Mouse (Mus musculus) kidney, adult 8-10 months (tissue): ENCODE measurements around the gene Rtp1.

ENCODE experiments used
- DNase-seq, 2 experiments: peaks; one replicate each; pipeline ENCODE4 v3.0.0; 2022

Gene Rtp1

DNA sequence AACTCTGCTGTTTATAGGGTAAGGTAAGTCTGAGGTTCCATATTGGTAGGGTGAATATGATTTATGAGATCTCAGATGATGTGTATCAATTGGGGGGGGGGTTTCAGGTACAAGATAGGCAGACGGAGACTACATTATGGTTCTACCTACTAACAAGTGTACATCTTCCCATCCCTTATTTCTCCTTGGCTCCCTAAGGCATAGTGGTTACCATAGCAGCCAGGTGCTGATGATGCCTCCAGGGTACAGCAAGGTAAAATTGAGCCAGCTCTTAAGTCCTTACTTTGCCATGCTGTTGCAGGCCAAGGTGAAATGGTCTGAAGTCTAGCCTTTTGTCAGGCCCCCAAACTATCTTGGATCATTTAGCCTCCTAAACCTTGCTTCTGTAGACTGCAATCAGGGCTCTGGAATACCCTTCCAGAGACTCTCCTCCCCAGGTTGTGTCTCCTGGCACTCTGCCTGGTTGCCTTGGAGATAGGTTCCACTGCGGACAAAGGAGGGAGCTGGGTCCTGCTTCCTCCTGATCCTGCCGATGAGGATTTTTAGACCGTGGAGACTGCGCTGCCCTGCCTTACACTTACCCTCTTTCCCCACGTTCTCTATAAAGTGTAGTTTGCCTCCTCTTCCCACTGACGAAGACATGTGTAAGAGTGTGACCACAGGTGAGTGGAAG, at the start of gene Rtp1:
Rtp1 (plus strand) TSS at position 487 of the 673 bp plus-strand sequence.
- DNase-seq, result no peak

DNA sequence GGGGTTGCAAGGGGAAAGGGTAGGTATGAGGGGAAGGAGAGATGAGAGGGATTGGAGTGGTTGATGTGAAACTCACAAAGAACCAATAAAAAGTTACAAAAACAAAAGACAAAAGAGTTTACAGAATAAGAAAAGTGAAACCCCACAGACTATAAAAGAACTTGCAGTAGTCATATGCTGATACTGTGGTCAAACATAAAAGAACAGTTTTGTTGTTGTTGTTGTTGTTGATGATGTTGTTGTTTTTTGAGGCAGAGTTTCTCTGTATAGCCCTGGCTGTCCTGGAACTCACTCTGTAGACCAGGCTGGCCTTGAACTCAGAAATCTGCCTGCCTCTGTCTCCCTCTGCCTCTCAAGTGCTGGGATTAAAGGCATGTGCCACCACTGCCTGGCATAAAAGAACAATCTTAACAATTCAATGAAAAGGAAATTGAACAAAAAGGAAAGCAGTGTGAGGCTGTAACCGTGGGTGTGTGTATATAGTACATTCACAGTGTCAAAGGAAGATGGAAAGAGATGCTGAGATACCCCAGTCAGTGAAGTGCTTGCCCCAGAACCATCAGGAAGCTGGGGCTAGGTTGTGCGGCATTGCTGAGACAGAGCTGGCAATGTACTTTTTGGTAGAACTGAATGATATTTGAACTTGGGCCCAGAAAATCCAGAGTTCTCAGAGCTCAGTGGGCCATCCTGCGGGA, 49.2 kb upstream of the Rtp1 start:
- DNase-seq, result no peak

DNA sequence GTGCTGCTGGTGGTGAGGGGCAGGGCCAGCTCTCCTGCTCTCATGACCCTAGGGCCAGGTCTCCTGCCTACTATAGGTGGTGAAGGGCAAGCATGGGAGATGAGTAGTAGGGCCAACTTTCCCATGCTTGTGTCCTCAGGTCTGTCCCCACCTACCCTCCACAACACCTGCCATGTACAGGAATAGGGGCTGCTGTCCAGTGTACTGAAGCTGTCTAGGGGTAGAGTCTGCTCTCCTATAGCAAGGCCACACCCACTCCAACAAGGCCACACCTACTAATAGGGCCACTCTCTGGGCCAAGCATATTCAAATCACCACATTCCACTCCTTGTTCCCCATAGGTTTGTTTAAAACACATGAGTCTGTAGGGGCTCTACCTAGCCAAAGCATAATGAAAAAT, 44.6 kb upstream of the Rtp1 start:
- no peak for DNase-seq

GRCm38 (mm10) chr16:23397931-23398330, 31.0 kb upstream of the Rtp1 start:
- no peak for DNase-seq

DNA sequence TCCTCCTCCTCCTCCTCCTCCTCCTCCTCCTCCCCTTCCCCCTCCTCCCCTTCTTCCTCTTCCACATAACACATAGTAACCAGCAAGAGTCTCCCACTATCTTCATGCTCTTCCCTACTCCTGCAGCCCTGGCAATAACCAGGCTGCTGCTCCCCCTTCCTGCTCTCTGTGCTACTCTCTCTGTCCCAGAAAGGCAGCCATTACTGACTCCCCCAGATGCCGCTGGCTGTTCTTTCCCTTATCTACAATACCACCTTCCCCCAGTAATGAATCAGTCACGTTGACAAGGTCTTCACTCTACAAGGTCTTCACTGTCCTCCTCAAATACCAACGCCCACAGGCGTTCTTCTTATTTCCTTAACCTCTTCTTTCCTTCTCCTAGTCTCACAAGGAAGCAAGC, 27.5 kb upstream of the Rtp1 start:
- no peak for DNase-seq

DNA sequence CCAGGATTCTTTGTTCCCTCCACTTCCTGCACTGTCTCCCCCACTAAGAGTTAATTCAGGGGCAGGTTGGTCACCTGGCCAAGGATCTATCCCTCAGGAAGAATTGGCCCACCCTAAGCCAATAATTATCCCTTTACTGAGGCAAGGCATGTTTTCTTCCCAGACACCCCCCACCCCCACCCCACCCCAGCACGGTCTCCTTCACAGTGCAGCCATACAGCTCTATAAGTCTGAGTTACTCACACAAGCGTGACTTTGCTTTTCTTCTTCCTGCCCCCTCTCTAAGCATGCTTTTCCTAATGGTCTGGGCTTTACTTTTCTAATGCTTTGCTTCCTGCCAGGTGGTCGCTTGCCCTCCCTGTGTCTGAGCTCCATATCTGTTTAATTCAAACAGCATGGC, 27.0 kb upstream of the Rtp1 start:
- no peak for DNase-seq

GRCm38 (mm10) chr16:23403008-23403755, 25.8 kb upstream of the Rtp1 start:
- DNase-seq, result peak; percentile 55 to 77

GRCm38 (mm10) chr16:23412930-23413329, 16.0 kb upstream of the Rtp1 start:
- DNase-seq, result no peak

DNA sequence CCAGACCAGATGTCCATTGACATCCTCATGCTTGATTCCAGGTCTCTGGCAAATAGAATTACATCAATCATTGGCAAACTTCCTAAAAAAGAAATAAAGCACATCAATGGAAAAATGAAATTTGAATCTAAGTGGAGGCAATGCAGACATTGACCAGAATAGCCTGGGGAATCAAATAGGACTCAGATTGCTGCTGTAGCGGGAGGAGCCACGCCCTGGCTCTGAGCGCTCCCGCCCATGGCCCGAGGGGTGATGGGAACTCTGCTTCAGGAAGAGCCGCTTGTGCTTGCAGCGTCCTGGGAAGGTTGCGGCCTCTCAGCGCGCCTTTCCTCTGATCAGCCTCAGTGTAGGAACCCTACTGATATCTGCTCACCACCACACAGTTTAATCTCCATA, 12.7 kb upstream of the Rtp1 start:
- peak; percentile 9 to 19 for DNase-seq

DNA sequence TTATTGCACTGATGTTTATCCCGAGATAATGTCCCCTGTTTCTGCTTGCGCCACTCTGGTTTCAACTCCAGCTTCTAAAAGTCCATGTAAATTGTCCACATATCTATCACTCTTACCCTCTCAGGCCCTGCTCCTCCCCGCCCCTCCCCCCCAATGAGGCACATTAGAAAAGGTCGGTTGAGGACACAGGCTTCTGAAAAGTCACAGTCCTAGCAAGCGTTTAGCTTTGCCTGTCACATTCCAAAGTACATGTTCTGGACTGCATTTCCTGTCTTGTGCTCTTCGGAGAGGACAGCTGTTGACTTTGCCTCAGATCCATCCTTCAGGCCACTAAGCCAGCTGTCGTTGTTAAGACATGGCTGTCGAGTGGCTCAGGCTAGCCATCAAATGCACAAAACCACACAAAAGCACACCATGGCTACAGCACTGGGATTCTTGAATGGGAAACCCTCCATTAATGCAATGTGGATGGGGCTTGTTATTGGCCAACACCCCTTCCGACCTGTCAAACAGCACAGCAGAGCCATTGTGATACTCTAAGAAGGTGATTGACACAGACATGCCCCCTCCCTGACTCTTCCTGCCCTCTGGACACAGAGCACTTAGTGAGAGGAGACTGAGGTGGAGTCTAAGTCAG, 12.2 kb upstream of the Rtp1 start:
- DNase-seq, result peak in 1 of 2 experiments; percentile 25

- no peak for DNase-seq
These were observed 11.3 kb upstream of the Rtp1 start for GRCm38 (mm10) chr16:23417456-23418240.

DNA sequence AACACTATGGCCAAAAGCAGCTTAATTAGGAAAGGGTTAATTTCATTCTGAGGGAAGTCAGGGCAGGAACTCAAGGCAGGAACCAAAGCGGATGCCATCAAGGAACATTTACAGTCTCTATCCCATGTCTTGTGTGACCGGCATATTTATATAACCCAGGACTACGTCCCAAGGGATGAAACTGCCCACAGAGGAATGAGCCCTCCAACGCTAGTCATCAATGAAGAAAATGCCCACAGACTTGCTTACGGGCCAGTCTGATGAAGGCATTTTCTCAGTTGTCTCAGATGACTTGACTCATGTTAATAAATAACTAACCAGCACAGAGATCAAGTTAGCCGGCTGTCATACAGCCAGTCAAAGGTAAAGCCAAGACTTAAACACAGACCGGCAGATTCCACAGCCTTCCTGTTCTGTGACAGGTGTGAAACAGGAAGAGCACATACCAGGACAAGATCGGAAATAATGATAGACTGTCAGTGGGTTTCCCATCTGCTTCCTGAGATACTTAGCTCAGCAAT, 9.3 kb upstream of the Rtp1 start:
- DNase-seq, result peak in 1 of 2 experiments; percentile 30

GRCm38 (mm10) chr16:23423825-23424224, 5.1 kb upstream of the Rtp1 start:
- no peak for DNase-seq

- DNase-seq, result no peak
These were observed 1.2 kb upstream of the Rtp1 start for GRCm38 (mm10) chr16:23427701-23428100.

- DNase-seq, result no peak
These were observed 1.1 kb downstream of the Rtp1 start for GRCm38 (mm10) chr16:23429991-23430390.

DNA sequence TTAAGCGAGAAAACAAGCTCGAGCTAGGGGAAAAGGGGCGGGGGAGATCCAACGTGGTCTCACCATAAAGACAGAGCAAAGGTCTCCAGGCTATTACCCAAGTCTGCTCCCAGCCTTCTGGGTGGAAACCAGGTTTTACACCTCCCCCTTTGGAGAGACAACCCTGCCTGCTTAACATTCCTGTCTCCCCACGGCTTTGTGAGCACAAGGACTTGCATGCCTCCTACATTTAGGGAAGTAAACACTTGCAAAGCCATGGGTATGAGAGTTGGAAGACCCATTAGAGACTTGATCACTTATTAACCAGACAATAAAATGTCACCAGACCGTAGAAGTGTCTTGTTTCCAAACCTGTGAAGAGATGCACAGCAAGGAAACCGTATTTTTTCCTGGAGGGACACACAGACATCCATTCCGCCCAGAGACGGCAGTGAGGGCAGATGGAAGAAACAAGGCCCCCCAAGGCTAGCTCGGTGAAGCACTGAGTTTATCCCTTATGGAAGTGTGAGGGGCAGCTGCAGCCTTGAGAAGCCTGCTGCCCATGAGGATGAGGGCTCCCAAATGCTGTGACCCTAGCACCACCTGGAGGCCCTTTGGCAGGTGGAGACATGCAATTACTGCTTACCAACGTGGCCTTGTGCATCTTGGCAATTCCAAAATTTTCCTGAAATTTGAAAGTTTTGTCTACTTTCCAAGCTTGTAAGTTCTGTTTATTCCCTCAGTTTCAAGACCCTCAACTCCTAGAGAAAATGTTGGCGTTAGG, 8.7 kb downstream of the Rtp1 start:
- peak in 1 of 2 experiments; percentile 19 for DNase-seq

DNA sequence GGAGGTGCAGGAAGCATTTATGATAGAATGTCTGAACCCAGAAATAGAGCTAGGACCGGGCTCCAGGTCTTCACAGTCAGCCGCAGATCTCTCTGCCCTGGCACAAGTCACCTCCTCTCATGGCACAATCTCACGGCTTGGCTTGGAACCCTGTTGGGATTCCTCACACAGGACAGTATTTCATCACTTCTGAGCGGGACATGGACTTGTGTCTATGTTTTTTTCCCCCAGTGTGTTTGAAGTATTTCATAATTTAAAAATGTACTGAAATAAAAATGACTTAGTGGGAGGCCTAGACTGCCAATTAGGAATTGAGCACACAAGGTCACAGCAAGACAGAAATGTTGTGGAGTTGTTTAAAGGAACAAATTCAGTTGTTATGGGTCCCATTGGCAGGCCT, 15.3 kb downstream of the Rtp1 start:
- no peak for DNase-seq

DNA sequence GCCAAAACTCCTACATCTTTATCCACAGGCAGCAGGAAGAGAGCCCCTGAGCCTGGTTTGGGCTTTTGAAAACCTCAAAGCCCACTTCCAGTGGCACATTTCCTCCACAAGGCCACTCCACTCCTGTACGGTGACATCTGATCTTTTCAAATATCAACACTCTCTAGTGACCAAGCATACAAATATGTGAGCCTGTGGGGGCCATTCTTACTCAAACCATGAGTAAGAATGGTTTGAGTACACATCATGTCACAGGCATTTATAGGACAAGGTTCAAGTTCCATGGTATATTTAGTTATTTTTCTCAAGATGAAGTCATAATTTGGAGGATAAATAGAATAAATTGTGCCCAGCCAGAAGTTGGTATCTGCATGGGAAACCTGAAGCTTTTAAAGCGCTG, 21.0 kb downstream of the Rtp1 start:
- DNase-seq, result no peak

DNA sequence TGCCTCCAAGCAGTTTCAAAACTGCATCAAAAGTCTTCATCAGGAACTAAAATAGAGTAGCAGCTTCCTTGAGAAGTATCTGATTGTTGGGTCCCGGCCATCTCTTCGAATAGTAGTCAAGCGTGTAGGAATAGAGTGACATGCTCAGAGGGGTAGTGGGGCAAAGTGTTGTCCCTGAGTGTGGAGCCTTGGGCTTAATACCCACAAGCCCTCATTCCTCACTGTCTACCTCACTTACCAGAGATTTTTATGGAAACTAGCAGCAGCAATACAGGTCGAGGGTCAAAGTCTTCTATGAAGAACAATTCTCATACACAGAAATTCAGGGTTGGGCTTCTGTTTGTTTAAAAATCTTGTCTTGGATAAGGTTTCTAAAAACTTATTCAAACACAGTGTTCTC, 21.9 kb downstream of the Rtp1 start:
- no peak for DNase-seq

- DNase-seq, result peak; percentile 9 to 35
These were observed 23.5 kb downstream of the Rtp1 start for GRCm38 (mm10) chr16:23452476-23452875.

GRCm38 (mm10) chr16:23454376-23454775, 25.4 kb downstream of the Rtp1 start:
- DNase-seq, result no peak

GRCm38 (mm10) chr16:23456534-23456933, 27.6 kb downstream of the Rtp1 start:
- peak; percentile 16 to 29 for DNase-seq
